Mouse (Mus musculus) limb, embryonic 11.5 days (tissue): Measurements from ENCODE around the gene Rab7b. TPM values are rescaled to one million over a fixed set of nuclear protein-coding genes. Genes with fewer than 3 reads are reported as not detected.

Source experiments
- ATAC-seq: fragments of 200-750 bp; cut with Nextera tagmentation; 2 replicates; pipeline ENCODE4 v1.8.0; 2017; ENCODE audit warnings: low read depth; ENCODE audit not compliant: insufficient number of reproducible peaks, low FRiP score, low TSS enrichment
- DNase-seq: peaks from one replicate; pipeline ENCODE4 v3.0.0-alpha.2; 2015; ENCODE audit warnings: low spot score
- H3K27ac ChIP-seq: fragments of 300-500 bp; sonication (generic); replicated peaks from 2 replicates; pipeline ENCODE4 v1.5.1; 2014; ENCODE audit warnings: low read depth, mild to moderate bottlenecking, low read length
- H3K27me3 ChIP-seq: fragments of 300-500 bp; sonication (generic); 2 replicates; pipeline ENCODE4 v1.6.1; 2014; ENCODE audit warnings: mild to moderate bottlenecking, low read length, mixed read lengths; ENCODE audit not compliant: control insufficient read depth, insufficient read depth
- H3K36me3 ChIP-seq: fragments of 300-500 bp; sonication (generic); 2 replicates; pipeline ENCODE4 v1.6.1; 2014; ENCODE audit warnings: mild to moderate bottlenecking, low read length, moderate library complexity, mixed read lengths; ENCODE audit not compliant: control insufficient read depth, insufficient read depth
- H3K4me1 ChIP-seq: fragments of 300-500 bp; sonication (generic); 2 replicates; pipeline ENCODE4 v1.6.1; 2014; ENCODE audit warnings: low read length, mixed read lengths; ENCODE audit not compliant: control insufficient read depth, insufficient read depth
- H3K4me2 ChIP-seq: fragments of 300-500 bp; sonication (generic); 2 replicates; pipeline ENCODE4 v1.6.1; 2014; ENCODE audit warnings: low read depth, mild to moderate bottlenecking, moderate library complexity; ENCODE audit not compliant: severe bottlenecking
- H3K4me3 ChIP-seq: fragments of 300-500 bp; sonication (generic); 2 replicates; pipeline ENCODE4 v1.5.1; 2014; ENCODE audit warnings: low read depth, low read length
- H3K9ac ChIP-seq: fragments of 300-500 bp; sonication (generic); 2 replicates; pipeline ENCODE4 v1.6.1; 2014; ENCODE audit warnings: mild to moderate bottlenecking, low read length
- H3K9me3 ChIP-seq: fragments of 300-500 bp; sonication (generic); 2 replicates; pipeline ENCODE4 v1.6.1; 2016; ENCODE audit warnings: low read length; ENCODE audit not compliant: control insufficient read depth
- WGBS: fragments of 180-500 bp; shearing (Covaris S2); extraction: QIAGEN DNeasy Blood & Tissue Kit; methylation state at CpG from one replicate; pipeline ENCODE4 v1.1.7; 2014; 5-methylcytosine and 5-hydroxymethylcytosine counted together
- polyA plus RNA-seq: library from polyadenylated mRNA; unstranded; fragments of >200 nt; fragmentation: Nextera tagmentation; extraction: Ambion mirVana; gene quantifications from 2 replicates; pipeline ENCODE4 v1.2.1, GENCODE M21; 2014

Gene Rab7b
- polyA plus RNA-seq: 0.33 and 0.65 TPM in 2 replicates

DNA sequence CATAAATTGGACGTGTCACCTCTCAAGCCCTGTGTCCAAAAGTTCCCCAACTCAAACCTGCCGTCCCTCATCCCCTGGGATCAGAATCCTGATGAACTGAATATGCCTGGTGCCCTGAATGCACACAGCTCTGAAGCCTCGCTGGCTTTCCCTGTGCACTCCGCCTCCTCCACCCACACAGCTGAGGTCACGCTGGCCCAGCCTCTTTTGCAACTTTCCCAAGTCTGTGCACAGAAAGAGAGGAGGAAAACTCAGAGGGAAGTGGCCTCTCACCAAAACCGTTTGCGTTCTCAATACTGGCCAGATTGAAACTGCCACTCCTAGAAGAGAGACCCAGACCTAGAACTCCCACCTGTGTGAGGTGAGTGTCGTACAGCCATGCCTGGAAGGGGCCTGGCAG is at the start of gene Rab7b:
Gene Rab7b, plus strand, starts transcription at position 221 of the 400 bp plus-strand sequence.
- ATAC-seq: no peak
- no peak within 1 kb of the TSS for H3K4me3 ChIP-seq
- H3K36me3 ChIP-seq: no peaks in the 10 kb centered on the region
- H3K9me3 ChIP-seq: no peaks in the 10 kb centered on the region
- no peaks in the 10 kb centered on the region for H3K4me1 ChIP-seq
- no peak within 1 kb of the TSS for H3K9ac ChIP-seq
- no peaks in the 10 kb centered on the region for H3K27me3 ChIP-seq
- no peak within 1 kb of the TSS for H3K27ac ChIP-seq
- no peak within 1 kb of the TSS for H3K4me2 ChIP-seq
- DNase-seq: no peak
- 65% methylated on average over 8 of the region's 8 CpGs for WGBS

DNA sequence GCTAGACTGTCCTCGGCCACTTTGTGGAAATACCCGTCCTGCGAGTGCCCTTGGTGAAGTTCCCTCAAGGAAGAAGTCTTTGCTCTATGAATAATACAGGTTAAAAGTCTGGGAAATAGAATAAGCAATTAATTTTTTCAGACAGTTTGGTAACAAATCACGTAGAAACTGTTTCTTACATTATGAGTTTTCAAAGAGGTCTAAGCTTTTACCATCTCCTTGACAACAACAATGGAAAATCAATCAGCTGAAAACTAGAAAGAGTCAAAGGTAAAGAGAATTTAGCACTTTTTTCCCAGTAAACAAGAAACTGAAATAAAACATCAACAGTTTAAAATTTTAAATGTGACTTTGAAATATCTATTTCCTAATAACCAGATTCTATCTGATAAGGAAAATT is 48.4 kb upstream of the Rab7b start:
- 88% methylated on average over 4 of the region's 4 CpGs for WGBS
- no peaks in the 10 kb centered on the region for H3K27me3 ChIP-seq
- H3K4me1 ChIP-seq: no peaks in the 10 kb centered on the region
- no peak overlapping the region for H3K9ac ChIP-seq
- DNase-seq (no peak), ATAC-seq (no peak)
- no peak overlapping the region for H3K27ac ChIP-seq
- no peak overlapping the region for H3K4me2 ChIP-seq
- H3K4me3 ChIP-seq: no peak overlapping the region
- no peaks in the 10 kb centered on the region for H3K9me3 ChIP-seq
- H3K36me3 ChIP-seq: no peaks in the 10 kb centered on the region

GRCm38 (mm10) chr1:131641565-131641964 is 46.9 kb upstream of the Rab7b start:
- H3K27me3 ChIP-seq: no peaks in the 10 kb centered on the region
- H3K4me1 ChIP-seq: no peaks in the 10 kb centered on the region
- ATAC-seq: no peak
- H3K9ac ChIP-seq: no peak overlapping the region
- no peaks in the 10 kb centered on the region for H3K9me3 ChIP-seq
- H3K4me2 ChIP-seq: no peak overlapping the region
- DNase-seq: no peak
- WGBS: 90% methylated on average over 13 of the region's 13 CpGs
- H3K36me3 ChIP-seq: no peaks in the 10 kb centered on the region
- no peak overlapping the region for H3K27ac ChIP-seq
- H3K4me3 ChIP-seq: no peak overlapping the region

DNA sequence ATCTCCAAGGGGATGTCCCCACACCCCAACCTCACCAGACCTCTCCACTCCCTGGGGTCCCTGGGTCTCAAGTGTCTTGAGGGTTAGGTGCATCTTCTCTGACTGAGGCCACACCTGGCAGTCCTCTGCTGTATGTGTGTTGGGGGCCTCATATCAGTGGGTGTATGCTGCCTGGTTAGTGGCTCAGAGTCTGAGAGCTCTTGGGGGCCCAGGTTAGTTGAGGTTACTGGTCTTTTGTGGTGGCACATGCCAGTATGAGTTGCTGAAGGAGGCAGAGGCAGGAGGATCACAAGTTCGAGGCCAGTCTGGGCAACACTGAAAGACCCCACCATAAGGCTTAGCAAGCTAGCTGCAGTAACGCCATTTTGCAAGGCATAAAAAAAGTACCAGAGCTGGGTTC is 46.2 kb upstream of the Rab7b start:
- 95% methylated on average over 2 of the region's 2 CpGs for WGBS
- Histone ChIP-seq H3K9ac (no peak overlapping the region), H3K27me3 (no peaks in the 10 kb centered on the region), H3K36me3 (no peaks in the 10 kb centered on the region), H3K4me1 (no peaks in the 10 kb centered on the region), H3K4me3 (no peak overlapping the region), H3K4me2 (no peak overlapping the region), H3K27ac (no peak overlapping the region), H3K9me3 (no peaks in the 10 kb centered on the region)
- DNase-seq (no peak), ATAC-seq (no peak)

GRCm38 (mm10) chr1:131652670-131653443 is 35.6 kb upstream of the Rab7b start:
- ATAC-seq (no peak), DNase-seq (no peak)
- no peak overlapping the region for H3K4me3 ChIP-seq
- no peak overlapping the region for H3K4me2 ChIP-seq
- H3K9me3 ChIP-seq: no peaks in the 10 kb centered on the region
- no peaks in the 10 kb centered on the region for H3K27me3 ChIP-seq
- 84% methylated on average over 12 of the region's 12 CpGs for WGBS
- no peaks in the 10 kb centered on the region for H3K36me3 ChIP-seq
- H3K9ac ChIP-seq: no peak overlapping the region
- no peak overlapping the region for H3K27ac ChIP-seq
- H3K4me1 ChIP-seq: no peaks in the 10 kb centered on the region

DNA sequence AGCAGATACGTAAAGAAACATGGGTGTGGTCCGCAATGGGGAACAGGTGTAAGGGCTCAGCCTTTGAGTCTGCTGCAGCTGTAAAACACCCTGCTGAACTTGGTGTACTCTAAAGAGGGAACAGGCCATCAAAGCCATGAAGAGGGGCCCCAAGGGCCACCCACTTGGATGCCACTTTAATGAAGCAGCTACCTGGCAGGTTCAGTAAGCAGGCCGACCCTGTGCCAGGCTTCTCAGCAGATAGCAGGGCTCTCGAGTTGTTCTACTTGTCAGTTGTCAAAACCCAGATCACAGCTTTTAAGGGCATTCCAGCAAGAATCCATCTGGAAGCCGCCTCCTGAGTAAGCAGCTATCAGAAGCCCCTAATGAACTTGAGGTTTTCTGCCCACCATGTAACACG is 32.9 kb upstream of the Rab7b start:
- WGBS: 78% methylated on average over 6 of the region's 6 CpGs
- no peak overlapping the region for H3K9ac ChIP-seq
- H3K9me3 ChIP-seq: no peaks in the 10 kb centered on the region
- no peak overlapping the region for H3K4me3 ChIP-seq
- ATAC-seq: no peak
- H3K27ac ChIP-seq: no peak overlapping the region
- DNase-seq: no peak
- H3K4me2 ChIP-seq: no peak overlapping the region
- no peaks in the 10 kb centered on the region for H3K36me3 ChIP-seq
- no peaks in the 10 kb centered on the region for H3K4me1 ChIP-seq
- no peaks in the 10 kb centered on the region for H3K27me3 ChIP-seq

DNA sequence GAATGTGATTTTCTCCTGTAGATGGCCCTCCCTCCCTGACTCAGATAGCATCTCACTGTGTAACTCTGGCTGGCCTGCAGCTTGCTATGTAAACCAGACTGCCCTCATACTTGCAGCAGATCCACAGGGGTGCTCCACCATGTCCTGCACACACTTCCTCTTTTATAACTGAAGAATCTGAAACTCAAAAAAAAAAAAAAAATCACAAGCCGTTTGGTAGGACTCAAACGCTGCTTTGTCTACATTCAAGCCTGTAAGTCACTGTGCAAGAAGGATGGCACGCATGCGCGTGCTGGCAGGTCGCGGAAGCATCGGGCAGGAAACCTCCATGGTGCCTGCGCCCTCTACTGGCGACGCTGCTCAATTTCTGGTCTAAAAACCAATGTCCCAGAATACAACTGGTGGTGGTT is 30.5 kb upstream of the Rab7b start:
- no peak overlapping the region for H3K27ac ChIP-seq
- H3K4me2 ChIP-seq: peak overlapping the region; percentile 36; the same call in 1 of the 2 replicates
- no peaks in the 10 kb centered on the region for H3K4me1 ChIP-seq
- H3K9ac ChIP-seq: peak overlapping the region; percentile 38; the same call in 1 of the 2 replicates
- ATAC-seq (peak; percentile 86), DNase-seq (peak; percentile 93)
- no peaks in the 10 kb centered on the region for H3K27me3 ChIP-seq
- 0% methylated on average over 11 of the region's 11 CpGs for WGBS
- H3K36me3 ChIP-seq: no peaks in the 10 kb centered on the region
- no peak overlapping the region for H3K4me3 ChIP-seq
- H3K9me3 ChIP-seq: no peaks in the 10 kb centered on the region

DNA sequence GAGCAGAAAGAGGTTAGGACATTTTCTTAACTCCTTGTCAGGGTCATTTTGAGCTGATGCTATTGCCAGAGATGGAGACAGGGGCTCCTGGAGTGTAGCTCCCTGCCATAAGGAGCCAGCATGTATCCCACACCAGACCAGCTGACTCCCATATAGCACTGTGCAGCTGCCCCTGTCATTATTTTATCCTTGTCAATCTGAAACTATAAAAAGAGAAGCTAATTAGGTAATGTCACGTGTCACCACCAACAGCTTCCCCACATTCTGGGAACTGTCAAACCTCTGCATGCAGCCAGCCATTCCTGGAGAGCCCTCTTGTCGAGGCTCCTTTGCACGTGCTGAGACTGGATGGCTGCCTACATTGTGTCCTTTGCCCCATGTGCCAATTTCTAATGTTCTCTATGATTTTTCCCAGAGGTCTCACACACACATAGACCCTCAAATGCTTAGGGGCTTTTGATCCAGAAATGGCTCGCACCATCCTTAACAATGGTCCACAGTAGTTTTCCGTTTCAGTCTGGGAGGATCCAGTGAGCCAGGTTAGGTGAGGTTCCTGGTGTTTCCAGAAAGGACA is 28.9 kb upstream of the Rab7b start:
- no peak overlapping the region for H3K4me3 ChIP-seq
- no peak for DNase-seq
- no peaks in the 10 kb centered on the region for H3K27me3 ChIP-seq
- ATAC-seq: no peak
- H3K4me2 ChIP-seq: no peak overlapping the region
- no peaks in the 10 kb centered on the region for H3K4me1 ChIP-seq
- no peak overlapping the region for H3K9ac ChIP-seq
- no peak overlapping the region for H3K27ac ChIP-seq
- H3K9me3 ChIP-seq: no peaks in the 10 kb centered on the region
- WGBS: 78% methylated on average over 5 of the region's 5 CpGs
- no peaks in the 10 kb centered on the region for H3K36me3 ChIP-seq
